Mouse (Mus musculus): ENCODE measurements around the gene Cap2.

DNA sequence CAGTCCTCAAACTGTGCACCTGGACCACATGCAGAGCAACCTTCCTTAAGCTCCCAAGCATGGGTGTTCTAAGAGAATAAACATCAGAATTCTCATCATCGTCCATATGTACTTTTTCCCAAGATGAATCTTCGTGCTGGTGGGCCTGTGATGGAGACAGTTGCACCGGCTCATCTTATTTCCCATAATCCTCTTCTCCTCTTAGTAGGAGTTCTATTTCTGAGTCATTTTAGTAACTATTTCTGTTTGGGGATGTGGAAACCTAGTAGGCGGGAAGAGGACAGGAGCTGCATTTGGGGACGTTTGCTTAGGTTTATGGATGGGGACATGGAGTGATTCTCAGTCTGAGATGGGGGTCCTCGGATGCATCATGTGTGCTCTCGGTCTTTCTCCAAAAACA lies 8.8 kb downstream of the Cap2 start:
- TF ChIP-seq CTCF (IDR thresholded peaks at IDR 0.05; ENCODE audit: low read depth), result no peak
- no peak for TF ChIP-seq EP300 (optimal IDR thresholded peaks at IDR 0.05)
